Mouse (Mus musculus): ENCODE measurements around the gene Rgp1. TPM values are rescaled to one million over a fixed set of nuclear protein-coding genes. Genes with fewer than 3 reads are reported as not detected.

Rgp1 gene
- polyA plus RNA-seq, 2 experiments, result 33.3 to 81.9 TPM

- Histone ChIP-seq H3K9me3 (ENCODE audit: control insufficient read depth, low read length) (no peaks in the 10 kb centered on the region), H3K4me1 (ENCODE audit: control insufficient read depth, insufficient read depth, low read length) (peaks cover 48% of the 10 kb centered on the region), H3K27me3 (ENCODE audit: control insufficient read depth, insufficient read depth, low read length) (no peaks in the 10 kb centered on the region), H3K4me2 (replicated peaks; ENCODE audit: low read depth, low read length, severe bottlenecking) (peak overlapping the region; percentile 60), H3K36me3 (ENCODE audit: control insufficient read depth, insufficient read depth, low read length) (peaks cover 39% of the 10 kb centered on the region), H3K9ac (ENCODE audit: low read depth, low read length, severe bottlenecking) (peak overlapping the region; percentile 28; the same call in 1 of the 2 replicates), H3K4me3 (replicated peaks; ENCODE audit: low read length) (peak overlapping the region; percentile 78; the same call in 1 of the 2 replicates), H3K27ac (replicated peaks; ENCODE audit: low read depth, low read length) (0 out of 2 replicates have a peak overlapping the region, but pooled peaks have one; percentile 26)
- no peak for ATAC-seq (ENCODE audit: low FRiP score, low read depth)
- no peak for TF ChIP-seq POLR2A (IDR thresholded peaks at IDR 0.05; ENCODE audit: borderline replicate concordance, extremely low read depth, insufficient read depth, insufficient read length)
- 80% methylated on average over 13 of the region's 13 CpGs for WGBS
- DNase-seq (ENCODE audit: low spot score), result no peak
These were observed 18.8 kb upstream of the Rgp1 start for GRCm38 (mm10) chr4:43559519-43560242.

GRCm38 (mm10) chr4:43560243-43560611 is 18.3 kb upstream of the Rgp1 start:
- peak overlapping the region; percentile 60 for H3K4me2 ChIP-seq (replicated peaks; ENCODE audit: low read depth, low read length, severe bottlenecking)
- 0 out of 2 replicates have a peak overlapping the region, but pooled peaks have one; percentile 26 for H3K27ac ChIP-seq (replicated peaks; ENCODE audit: low read depth, low read length)
- WGBS, result 50% methylated on average over 4 of the region's 6 CpGs
- H3K27me3 ChIP-seq (ENCODE audit: control insufficient read depth, insufficient read depth, low read length), result no peaks in the 10 kb centered on the region
- H3K36me3 ChIP-seq (ENCODE audit: control insufficient read depth, insufficient read depth, low read length), result peaks cover 38% of the 10 kb centered on the region
- no peak for TF ChIP-seq POLR2A (IDR thresholded peaks at IDR 0.05; ENCODE audit: borderline replicate concordance, extremely low read depth, insufficient read depth, insufficient read length)
- DNase-seq (ENCODE audit: low spot score), result no peak
- no peaks in the 10 kb centered on the region for H3K9me3 ChIP-seq (ENCODE audit: control insufficient read depth, low read length)
- no peak for ATAC-seq (ENCODE audit: low FRiP score, low read depth)
- H3K4me3 ChIP-seq (replicated peaks; ENCODE audit: low read length), result peak overlapping the region; percentile 78; the same call in 1 of the 2 replicates
- peaks cover 48% of the 10 kb centered on the region for H3K4me1 ChIP-seq (ENCODE audit: control insufficient read depth, insufficient read depth, low read length)
- peak overlapping the region; percentile 91; the same call in 1 of the 2 replicates for H3K9ac ChIP-seq (ENCODE audit: low read depth, low read length, severe bottlenecking)

- Histone ChIP-seq H3K4me3 (replicated peaks; ENCODE audit: low read length) (peak overlapping the region; percentile 78), H3K4me2 (replicated peaks; ENCODE audit: low read depth, low read length, severe bottlenecking) (peak overlapping the region; percentile 60), H3K27me3 (ENCODE audit: control insufficient read depth, insufficient read depth, low read length) (no peaks in the 10 kb centered on the region), H3K9ac (ENCODE audit: low read depth, low read length, severe bottlenecking) (peak overlapping the region; percentile 91), H3K4me1 (ENCODE audit: control insufficient read depth, insufficient read depth, low read length) (peaks cover 48% of the 10 kb centered on the region), H3K9me3 (ENCODE audit: control insufficient read depth, low read length) (no peaks in the 10 kb centered on the region), H3K36me3 (ENCODE audit: control insufficient read depth, insufficient read depth, low read length) (peaks cover 38% of the 10 kb centered on the region), H3K27ac (replicated peaks; ENCODE audit: low read depth, low read length) (no peak overlapping the region)
- ATAC-seq (ENCODE audit: low FRiP score, low read depth), result no peak
- WGBS, result 26% methylated on average over 2 of the region's 2 CpGs
- DNase-seq (ENCODE audit: low spot score), result no peak
- TF ChIP-seq POLR2A (IDR thresholded peaks at IDR 0.05; ENCODE audit: borderline replicate concordance, extremely low read depth, insufficient read depth, insufficient read length), result no peak
These were observed 17.5 kb upstream of the Rgp1 start for GRCm38 (mm10) chr4:43560976-43561375.

- no peak for DNase-seq (ENCODE audit: low spot score)
- Histone ChIP-seq H3K27ac (replicated peaks; ENCODE audit: low read depth, low read length) (peak overlapping the region; percentile 98), H3K9me3 (ENCODE audit: control insufficient read depth, low read length) (no peaks in the 10 kb centered on the region), H3K4me2 (replicated peaks; ENCODE audit: low read depth, low read length, severe bottlenecking) (peak overlapping the region; percentile 60), H3K4me3 (replicated peaks; ENCODE audit: low read length) (peak overlapping the region; percentile 78), H3K9ac (ENCODE audit: low read depth, low read length, severe bottlenecking) (peak overlapping the region; percentile 91), H3K4me1 (ENCODE audit: control insufficient read depth, insufficient read depth, low read length) (peaks cover 48% of the 10 kb centered on the region), H3K27me3 (ENCODE audit: control insufficient read depth, insufficient read depth, low read length) (no peaks in the 10 kb centered on the region), H3K36me3 (ENCODE audit: control insufficient read depth, insufficient read depth, low read length) (peaks cover 38% of the 10 kb centered on the region)
- TF ChIP-seq POLR2A (IDR thresholded peaks at IDR 0.05; ENCODE audit: borderline replicate concordance, extremely low read depth, insufficient read depth, insufficient read length), result no peak
- ATAC-seq (ENCODE audit: low FRiP score, low read depth), result 0 out of 2 replicates have a peak, but pooled peaks have one; percentile 1
- 2% methylated on average over 16 of the region's 16 CpGs for WGBS
These were observed 17.0 kb upstream of the Rgp1 start for GRCm38 (mm10) chr4:43561436-43561996.

GRCm38 (mm10) chr4:43561997-43562768 is 16.3 kb upstream of the Rgp1 start, which contains the start of the genes Creb3 and Tln1:
Creb3 (plus strand) TSS chr4:43562332.
Tln1 (minus strand) TSS chr4:43562691.
- Histone ChIP-seq H3K27ac (replicated peaks; ENCODE audit: low read depth, low read length) (peak within 1 kb of the TSS; percentile 98), H3K36me3 (ENCODE audit: control insufficient read depth, insufficient read depth, low read length) (peaks cover 38% of the 10 kb centered on the region), H3K9ac (ENCODE audit: low read depth, low read length, severe bottlenecking) (peak within 1 kb of the TSS; percentile 91), H3K9me3 (ENCODE audit: control insufficient read depth, low read length) (no peaks in the 10 kb centered on the region), H3K4me2 (replicated peaks; ENCODE audit: low read depth, low read length, severe bottlenecking) (peak within 1 kb of the TSS; percentile 60), H3K4me1 (ENCODE audit: control insufficient read depth, insufficient read depth, low read length) (peaks cover 48% of the 10 kb centered on the region), H3K4me3 (replicated peaks; ENCODE audit: low read length) (peak within 1 kb of the TSS; percentile 78), H3K27me3 (ENCODE audit: control insufficient read depth, insufficient read depth, low read length) (no peaks in the 10 kb centered on the region)
- under 1% methylated on average over 62 of the region's 62 CpGs for WGBS
- TF ChIP-seq POLR2A (IDR thresholded peaks at IDR 0.05; ENCODE audit: borderline replicate concordance, extremely low read depth, insufficient read depth, insufficient read length), result 0 out of 2 replicates have a peak, but pooled peaks have one; percentile 56
- ATAC-seq (ENCODE audit: low FRiP score, low read depth), result peak; percentile 91
- peak; percentile 97 for DNase-seq (ENCODE audit: low spot score)
